Mouse (Mus musculus) heart, postnatal 10 days (tissue): ENCODE measurements at regions not wholly inside any gene's neighbourhood (a gene's known extent, or its start where the extent isn't known, plus 50 kb on each side); places are given as distances from the start of the nearest gene placed in this dataset.
"Not testable (repeated sequence)": the region's sequence is repeated elsewhere in the genome, so short reads cannot be mapped to it uniquely, and the experiment has no call there.

Experiments used
- DNase-seq, 2 experiments: peaks; one replicate each; pipeline ENCODE4 v3.0.0; 2021
- intact Hi-C: fragments of 180-260 bp; cut with DNase I; formaldehyde crosslinking; loops from one replicate; pipeline ENCODE4 v1.15.1; 2025

- intact Hi-C loops: no loop called here
- DNase-seq: no peak
These were observed 90.7 kb upstream of the Fam3c start for GRCm38 (mm10) chr6:22446621-22447310.

GRCm38 (mm10) chr6:22444856-22445255 lies 88.8 kb upstream of the Fam3c start:
- DNase-seq, intact Hi-C loops: not testable (repeated sequence)

DNA sequence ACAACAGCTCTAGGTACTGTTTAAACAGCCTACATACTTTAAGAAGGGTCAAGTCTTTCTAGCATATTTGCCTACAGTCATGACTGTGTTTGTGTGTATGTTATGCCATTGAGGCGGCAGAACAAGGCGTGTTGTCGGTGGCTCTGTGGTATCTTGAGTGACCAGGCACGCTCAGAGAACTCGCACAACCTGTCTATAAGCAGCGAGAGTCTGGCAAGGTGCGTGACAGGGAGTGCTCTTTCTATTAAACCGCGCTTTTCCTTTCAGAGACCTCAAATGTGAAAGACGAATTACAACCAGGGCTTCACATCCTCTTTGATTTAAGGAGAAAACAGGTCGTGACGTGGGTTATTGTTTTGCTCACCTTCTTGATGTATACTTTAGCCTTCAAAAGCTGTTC lies 88.2 kb upstream of the Fam3c start:
- intact Hi-C loops: no loop called here
- DNase-seq: no peak

DNA sequence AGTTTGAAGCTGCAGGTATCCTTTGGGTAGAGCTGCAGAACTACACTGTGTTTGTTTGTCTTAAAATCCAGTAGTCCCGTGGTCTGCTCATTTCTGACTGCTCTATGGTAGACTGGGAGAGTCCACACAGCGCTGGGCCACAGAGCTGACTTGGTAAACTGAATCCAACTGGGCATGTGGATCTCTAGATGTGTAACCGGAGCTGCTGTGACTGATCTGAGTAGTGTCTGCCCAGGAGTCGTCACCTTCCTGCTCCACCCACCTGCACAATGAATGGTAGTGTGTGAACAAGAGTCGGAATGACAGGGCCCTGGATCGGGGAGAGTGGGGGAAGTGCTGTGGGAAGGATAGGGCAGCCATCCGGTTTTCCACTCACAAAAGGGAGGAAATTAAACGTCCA lies 87.5 kb upstream of the Fam3c start:
- DNase-seq: no peak
- intact Hi-C loops: no loop called here

DNA sequence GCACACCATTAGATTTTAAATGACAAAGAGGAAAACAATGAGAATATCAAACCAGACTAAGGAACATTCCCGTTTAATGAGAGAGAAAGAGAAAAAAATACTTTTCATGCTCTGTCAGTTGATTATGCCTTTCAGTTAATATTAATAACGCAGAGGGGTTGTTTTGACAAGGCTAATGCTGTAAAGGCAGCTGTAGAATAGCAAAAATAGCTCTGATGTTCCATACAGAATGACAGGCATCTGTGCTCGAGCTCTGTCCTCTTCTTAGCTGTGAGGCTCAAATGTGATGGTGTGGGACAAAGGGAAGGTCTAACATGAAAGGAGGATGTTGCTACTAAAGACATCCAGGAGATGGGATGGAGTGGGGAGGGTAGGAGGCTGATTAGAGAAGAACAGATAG lies 87.1 kb upstream of the Fam3c start:
- no peak for DNase-seq
- intact Hi-C loops: no loop called here

DNA sequence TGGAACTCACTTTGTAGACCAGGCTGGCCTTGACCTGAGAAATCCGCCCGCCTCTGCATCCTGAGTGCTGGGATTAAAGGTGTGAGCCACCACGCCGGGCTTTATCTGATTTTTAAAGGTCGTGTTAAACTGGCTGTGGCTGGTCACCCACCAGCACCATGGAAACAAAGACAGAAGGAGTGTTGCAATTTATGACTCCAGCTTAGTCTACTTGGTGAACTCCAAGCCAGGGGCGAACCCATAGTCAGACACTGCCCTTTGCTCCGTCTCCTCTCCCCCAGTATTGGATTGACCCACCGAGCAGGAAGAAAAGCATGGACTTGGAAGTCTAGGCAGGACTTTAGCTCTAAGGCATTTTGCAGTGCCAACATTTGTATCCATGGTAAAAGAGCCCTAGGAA lies 86.5 kb upstream of the Fam3c start:
- intact Hi-C loops: no loop called here
- no peak for DNase-seq

DNA sequence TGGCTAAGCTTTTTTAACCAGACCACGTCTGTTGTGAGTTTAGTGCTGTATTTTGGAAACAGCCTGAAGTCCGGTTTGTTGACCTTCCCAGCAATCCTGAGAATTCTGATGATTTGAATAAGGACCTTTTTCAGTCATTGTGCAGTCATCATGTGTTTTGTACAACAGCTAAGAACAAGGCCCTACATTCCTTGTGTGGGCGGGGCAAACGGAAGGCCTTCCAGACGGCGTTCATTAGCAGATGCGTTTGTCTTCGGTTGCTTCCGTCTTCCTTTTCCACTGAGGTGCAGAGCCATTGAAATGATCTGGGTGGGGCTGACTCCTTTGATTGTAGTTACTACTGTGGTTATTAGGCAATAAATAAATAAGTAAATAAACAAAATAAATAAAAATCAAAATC lies 83.8 kb upstream of the Fam3c start:
- intact Hi-C loops: no loop called here
- DNase-seq: no peak

GRCm38 (mm10) chr6:22429026-22429425 lies 73.0 kb upstream of the Fam3c start:
- no peak for DNase-seq
- intact Hi-C loops: no loop called here

- intact Hi-C loops: no loop called here
- DNase-seq: no peak
These were observed 68.2 kb upstream of the Fam3c start for GRCm38 (mm10) chr6:22424161-22424807.

DNA sequence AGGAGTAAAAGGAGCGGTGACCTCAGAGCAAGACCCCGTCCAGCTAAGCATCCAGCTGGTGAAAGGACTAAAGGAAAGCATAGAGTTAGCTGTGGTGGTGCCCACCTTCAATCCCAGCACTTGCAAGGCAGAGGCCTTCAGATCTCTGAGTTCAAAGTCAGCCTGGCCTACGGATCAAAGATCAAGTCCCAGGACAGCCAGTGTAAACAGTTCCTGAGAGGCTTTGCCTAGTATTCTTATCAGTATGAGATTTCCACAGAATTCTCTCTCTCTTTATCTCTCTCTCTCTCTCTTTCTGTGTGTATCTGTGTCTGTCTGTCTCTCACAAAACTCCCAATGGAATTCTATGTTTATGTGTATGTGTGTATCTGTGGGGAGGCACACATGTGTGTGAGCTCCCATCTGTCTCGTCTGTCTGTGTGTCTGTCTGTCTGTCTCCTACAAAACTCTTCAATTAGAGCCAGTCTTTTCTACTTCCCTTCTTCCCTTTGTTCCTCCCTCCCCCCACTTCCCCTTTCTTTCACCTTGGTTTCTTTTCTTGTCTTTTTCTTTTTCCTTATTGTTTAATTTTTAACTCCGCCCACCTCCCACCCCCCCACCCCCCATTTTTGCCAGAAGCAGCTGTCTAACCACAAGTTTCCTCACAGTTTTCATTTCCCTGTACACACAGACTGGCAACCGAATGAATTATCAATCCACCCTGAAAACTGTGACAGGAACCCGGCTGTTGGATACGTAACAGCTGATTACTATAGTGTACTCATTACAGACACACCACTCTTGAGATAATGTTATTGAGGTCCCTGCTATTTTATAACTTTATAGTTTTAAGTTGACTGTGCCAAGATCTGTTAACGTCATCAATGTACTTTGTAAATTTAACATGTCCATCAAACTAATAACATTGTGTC lies 67.3 kb upstream of the Fam3c start:
- intact Hi-C loops: no loop called here
- DNase-seq: no peak

DNA sequence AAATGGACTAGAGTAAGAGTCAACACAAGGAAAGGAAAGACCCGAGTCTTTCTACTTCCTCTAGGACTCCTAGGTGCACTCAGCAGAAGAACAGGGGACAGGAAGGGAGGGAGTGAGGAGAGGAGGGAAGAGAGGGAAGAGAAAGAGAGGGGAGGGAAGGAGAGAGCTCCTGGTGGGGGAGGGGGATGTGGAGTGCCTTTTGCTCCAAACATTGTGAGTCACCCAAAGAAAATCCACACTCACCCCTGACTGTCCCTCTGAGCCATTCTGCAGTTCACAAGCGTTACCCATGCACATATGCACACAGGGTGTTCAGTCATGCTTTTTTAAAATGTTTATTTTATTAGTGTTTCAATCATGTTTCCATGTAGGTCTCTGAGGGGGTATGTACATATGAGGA lies 65.5 kb upstream of the Fam3c start:
- intact Hi-C loops: no loop called here
- DNase-seq: no peak

DNA sequence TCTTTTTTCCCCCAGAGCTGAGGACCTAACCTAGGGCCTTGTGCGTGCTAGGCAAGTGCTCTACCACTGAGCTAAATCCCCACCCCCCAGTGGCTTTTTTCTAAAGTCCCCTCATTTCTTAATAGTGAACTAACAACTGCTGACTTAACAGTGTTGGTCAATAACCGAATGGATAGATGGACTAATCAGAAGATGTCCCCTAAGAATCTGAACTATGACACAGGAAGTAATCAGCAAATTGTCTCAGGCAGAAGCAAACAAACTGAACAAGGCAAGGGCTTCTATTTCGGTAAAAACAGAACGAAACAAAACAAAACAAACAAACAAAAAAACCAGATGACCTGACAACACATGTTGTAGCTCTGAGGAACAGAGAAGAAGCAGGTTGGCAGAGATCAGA lies 62.2 kb upstream of the Fam3c start:
- intact Hi-C loops: no loop called here
- no peak for DNase-seq

GRCm38 (mm10) chr6:22417189-22417588 lies 61.1 kb upstream of the Fam3c start:
- intact Hi-C loops: no loop called here
- DNase-seq: no peak

DNA sequence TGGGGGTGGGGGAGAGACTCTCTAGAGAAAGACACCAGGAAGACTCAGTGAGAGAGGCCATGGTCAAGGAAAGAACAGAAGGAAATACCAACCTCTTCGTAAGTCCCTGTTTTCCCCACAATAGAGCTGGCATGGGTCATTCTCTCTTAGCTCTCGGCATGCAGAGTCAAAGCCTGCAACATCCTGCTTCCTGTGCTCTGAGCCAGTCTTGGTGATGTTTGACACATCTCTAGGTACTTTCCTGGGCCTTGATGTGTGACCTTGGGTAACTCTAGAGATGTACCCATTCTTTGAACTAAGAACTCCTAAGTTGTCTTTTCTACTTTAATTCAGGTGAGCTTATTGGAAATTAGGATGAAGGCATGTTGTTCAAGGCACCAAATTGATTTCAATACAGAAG lies 55.8 kb upstream of the Fam3c start:
- DNase-seq: no peak
- intact Hi-C loops: no loop called here

DNA sequence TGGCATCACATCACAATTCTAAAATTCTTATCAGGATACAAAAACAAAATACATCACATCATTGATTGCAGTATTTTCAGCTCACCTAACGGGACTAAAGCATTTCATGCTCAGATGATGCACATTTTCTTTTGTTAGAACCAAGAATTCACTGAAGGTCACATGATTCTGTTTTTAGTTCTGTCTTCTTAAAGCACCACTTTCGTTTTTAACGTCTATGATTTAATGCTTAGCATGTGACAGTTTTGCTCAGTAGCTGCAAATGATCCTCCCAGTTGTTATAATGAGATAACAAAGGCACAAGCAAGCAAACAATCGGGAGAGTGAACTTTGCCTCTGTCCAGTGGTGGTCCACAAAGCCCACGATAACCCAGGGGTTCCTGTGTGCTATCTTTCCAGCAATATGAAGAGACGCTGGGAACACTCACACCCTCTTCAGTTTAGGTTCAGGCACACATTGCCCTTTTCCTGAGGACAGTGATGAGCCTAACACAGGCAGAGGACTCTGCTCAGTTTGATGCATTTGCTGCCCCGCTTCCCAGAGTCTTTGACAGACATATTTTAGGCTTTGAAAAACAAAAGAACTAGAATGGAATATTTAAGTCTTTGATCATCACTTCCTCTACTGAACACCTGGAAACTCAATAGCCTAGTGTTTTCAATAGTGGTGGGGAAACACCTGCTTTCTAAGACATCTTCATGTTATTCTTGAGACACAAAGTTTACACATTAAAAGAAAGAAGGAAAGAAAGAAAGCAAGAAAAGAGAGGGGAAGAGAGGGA lies 53.0 kb upstream of the Fam3c start:
- intact Hi-C loops: no loop called here
- no peak for DNase-seq
